Mouse (Mus musculus) thymus, postnatal 0 days (tissue): ENCODE data around the gene Clk2. TPM values are rescaled to one million over a fixed set of nuclear protein-coding genes. Genes with fewer than 3 reads are reported as not detected.

Source experiments
- DNase-seq: peaks from one replicate; pipeline ENCODE4 v3.0.0-alpha.2; 2015; ENCODE audit warnings: low spot score
- polyA plus RNA-seq: library from polyadenylated mRNA; unstranded; fragments of >200 nt; fragmentation: Nextera tagmentation; extraction: Ambion mirVana; gene quantifications from 2 replicates; pipeline ENCODE4 v1.2.1, GENCODE M21; 2015

The Clk2 gene
- 18.1 and 22.3 TPM in 2 replicates for polyA plus RNA-seq

GRCm38 (mm10) chr3:89164506-89165267, at the start of gene Clk2:
TSS of gene Clk2 (plus strand) at chr3:89164795.
- DNase-seq = peak; percentile 96

GRCm38 (mm10) chr3:89115522-89115921, 49.1 kb upstream of the Clk2 start:
- peak; percentile 65 for DNase-seq

GRCm38 (mm10) chr3:89123313-89123712, 41.3 kb upstream of the Clk2 start:
- DNase-seq = no peak

GRCm38 (mm10) chr3:89124241-89124640, 40.4 kb upstream of the Clk2 start:
- no peak for DNase-seq

- DNase-seq = no peak
These were observed 38.6 kb upstream of the Clk2 start for GRCm38 (mm10) chr3:89125981-89126380.

GRCm38 (mm10) chr3:89129908-89130307, 34.7 kb upstream of the Clk2 start:
- DNase-seq = no peak

GRCm38 (mm10) chr3:89131816-89132215, 32.8 kb upstream of the Clk2 start:
- no peak for DNase-seq

GRCm38 (mm10) chr3:89132285-89133062, 32.1 kb upstream of the Clk2 start:
- DNase-seq = peak; percentile 4

- DNase-seq = no peak
These were observed 31.5 kb upstream of the Clk2 start for GRCm38 (mm10) chr3:89133063-89133450.

GRCm38 (mm10) chr3:89133752-89134151, 30.8 kb upstream of the Clk2 start:
- DNase-seq = no peak

GRCm38 (mm10) chr3:89135958-89136357, 28.6 kb upstream of the Clk2 start, which contains the start of gene Pklr:
TSS of gene Pklr (plus strand) at chr3:89136142.
- DNase-seq = no peak

GRCm38 (mm10) chr3:89136365-89136764, 28.2 kb upstream of the Clk2 start:
- peak; percentile 23 for DNase-seq

- DNase-seq = no peak
These were observed 19.8 kb upstream of the Clk2 start for GRCm38 (mm10) chr3:89144821-89145220.

- no peak for DNase-seq
These were observed 19.0 kb upstream of the Clk2 start for GRCm38 (mm10) chr3:89145566-89145965.

- no peak for DNase-seq
These were observed 17.3 kb upstream of the Clk2 start for GRCm38 (mm10) chr3:89147101-89147978.

- no peak for DNase-seq
These were observed 16.6 kb upstream of the Clk2 start for GRCm38 (mm10) chr3:89147979-89148311.

GRCm38 (mm10) chr3:89148567-89148966, 16.0 kb upstream of the Clk2 start:
- DNase-seq = no peak

GRCm38 (mm10) chr3:89152084-89152835, 12.3 kb upstream of the Clk2 start:
- no peak for DNase-seq

- no peak for DNase-seq
These were observed 7.6 kb upstream of the Clk2 start for GRCm38 (mm10) chr3:89156951-89157350.

GRCm38 (mm10) chr3:89158651-89159050, 5.9 kb upstream of the Clk2 start:
- no peak for DNase-seq

- DNase-seq = no peak
These were observed 5.4 kb upstream of the Clk2 start for GRCm38 (mm10) chr3:89159211-89159610.
